Mouse (Mus musculus): ENCODE measurements around the gene Begain.

- TF ChIP-seq ZNF384 (IDR thresholded peaks at IDR 0.05; ENCODE audit: low read depth, low read length) (no peak), MAFK (IDR thresholded peaks at IDR 0.05; ENCODE audit: insufficient read depth, low read depth, low read length) (no peak)
Measured at GRCm38 (mm10) chr12:109074106-109074505, 6.1 kb upstream of the Begain start.
